Mouse (Mus musculus) thymus, adult 2 months (tissue): ENCODE results near the gene Mipol1. TPM values are rescaled to one million over a fixed set of nuclear protein-coding genes. Genes with fewer than 3 reads are reported as not detected.

Experiments
- DNase-seq: peaks from one replicate; pipeline ENCODE4 v3.0.0; 2021
- H3K27ac ChIP-seq: fragments of 200-500 bp; 2 replicates; pipeline ENCODE4 v1.5.1; 2012; ENCODE audit warnings: low read length, control low read depth; ENCODE audit not compliant: control insufficient read depth, insufficient read depth
- H3K27me3 ChIP-seq: fragments of 200-500 bp; 2 replicates; pipeline ENCODE4 v1.6.1; 2012; ENCODE audit warnings: mild to moderate bottlenecking, low read length, moderate library complexity, mixed read lengths; ENCODE audit not compliant: control insufficient read depth, insufficient read depth
- H3K36me3 ChIP-seq: fragments of 200-500 bp; 2 replicates; pipeline ENCODE4 v1.6.1; 2012; ENCODE audit warnings: mild to moderate bottlenecking, low read length, moderate library complexity; ENCODE audit not compliant: control insufficient read depth, insufficient read depth
- H3K4me1 ChIP-seq: fragments of 200-500 bp; replicated peaks from 2 replicates; pipeline ENCODE4 v1.6.1; 2012; ENCODE audit warnings: low read length; ENCODE audit not compliant: control insufficient read depth, insufficient read depth
- H3K4me3 ChIP-seq: fragments of 200-500 bp; 2 replicates; pipeline ENCODE4 v1.5.1; 2012; ENCODE audit warnings: mild to moderate bottlenecking, low read length, control low read depth, moderate library complexity; ENCODE audit not compliant: control insufficient read depth, insufficient read depth
- CTCF ChIP-seq: fragments of 200-500 bp; IDR thresholded peaks from 2 replicates; pipeline ENCODE4 v1.5.1; 2012; ENCODE audit warnings: mild to moderate bottlenecking, control low read depth, low read length, moderate library complexity, borderline replicate concordance; ENCODE audit not compliant: control insufficient read depth, poor library complexity, insufficient read depth; ENCODE audit errors: extremely low read depth
- POLR2A ChIP-seq: fragments of 200-500 bp; IDR thresholded peaks from 2 replicates; pipeline ENCODE4 v1.6.1; 2012; ENCODE audit warnings: mild to moderate bottlenecking, low read length, control low read depth, moderate library complexity; ENCODE audit not compliant: control insufficient read depth, poor library complexity, insufficient read depth; ENCODE audit errors: extremely low read depth
- WGBS: fragments of 180-500 bp; shearing (Covaris S2); methylation state at CpG from one replicate; pipeline ENCODE4 v1.1.7; 2018; 5-methylcytosine and 5-hydroxymethylcytosine counted together
- polyA plus RNA-seq: library from polyadenylated mRNA; depleted of rRNA; stranded (reverse); fragments of >200 nt; gene quantifications from 2 replicates; pipeline ENCODE4 v1.2.3, GENCODE M21; 2012

Mipol1 gene
- polyA plus RNA-seq, 1 experiment, result 1.5 TPM

DNA sequence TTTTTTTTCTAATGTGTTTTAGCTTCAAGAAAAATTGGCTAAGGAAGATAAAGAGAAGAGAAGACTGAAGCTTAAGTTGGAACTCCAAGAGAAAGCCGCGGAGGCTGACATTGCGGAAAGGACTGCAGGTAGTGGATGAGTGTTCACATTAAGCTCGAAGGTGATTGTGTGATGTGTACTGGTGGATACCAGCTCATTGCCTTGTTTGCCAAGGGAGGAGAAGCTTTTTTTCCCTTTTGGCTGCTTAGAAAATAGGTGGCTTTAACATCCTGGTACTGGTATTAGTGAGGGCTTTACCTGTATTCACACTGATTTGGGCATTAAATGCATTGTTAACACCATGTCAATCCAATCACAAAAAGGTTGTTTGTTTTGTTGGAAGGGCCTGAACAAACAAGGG is 77.1 kb downstream of the Mipol1 start:
- H3K4me3 ChIP-seq, result no peak overlapping the region
- WGBS, result 98% methylated on average over 4 of the region's 4 CpGs
- no peak for DNase-seq
- no peaks in the 10 kb centered on the region for H3K36me3 ChIP-seq
- no peak overlapping the region for H3K27ac ChIP-seq
- TF ChIP-seq CTCF, result no peak
- no peaks in the 10 kb centered on the region for H3K27me3 ChIP-seq
- H3K4me1 ChIP-seq, result no peaks in the 10 kb centered on the region

DNA sequence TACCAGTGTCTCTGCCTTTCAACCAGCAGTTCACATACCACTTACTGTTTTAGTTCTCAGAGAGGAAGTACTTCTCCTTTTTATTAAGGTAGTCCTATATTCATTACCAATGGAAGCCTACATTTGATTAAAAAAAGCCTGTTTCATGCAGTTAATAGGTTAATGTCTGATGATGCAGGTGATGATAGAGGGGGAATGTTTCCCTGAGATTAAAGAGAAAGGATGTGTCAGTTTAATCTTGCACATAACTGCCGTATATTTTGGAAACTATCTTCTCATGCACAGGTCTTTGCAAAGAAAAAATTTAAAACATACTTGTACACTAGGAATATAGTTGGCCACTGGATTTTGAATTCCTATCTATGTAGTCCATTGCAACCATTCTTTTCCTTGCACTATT is 77.5 kb downstream of the Mipol1 start:
- Histone ChIP-seq H3K27ac (no peak overlapping the region), H3K27me3 (no peaks in the 10 kb centered on the region), H3K4me3 (no peak overlapping the region), H3K4me1 (no peaks in the 10 kb centered on the region), H3K36me3 (no peaks in the 10 kb centered on the region)
- no peak for DNase-seq
- WGBS, result 96% methylated on average over 1 of the region's 1 CpGs
- TF ChIP-seq CTCF (no peak), POLR2A (no peak)

DNA sequence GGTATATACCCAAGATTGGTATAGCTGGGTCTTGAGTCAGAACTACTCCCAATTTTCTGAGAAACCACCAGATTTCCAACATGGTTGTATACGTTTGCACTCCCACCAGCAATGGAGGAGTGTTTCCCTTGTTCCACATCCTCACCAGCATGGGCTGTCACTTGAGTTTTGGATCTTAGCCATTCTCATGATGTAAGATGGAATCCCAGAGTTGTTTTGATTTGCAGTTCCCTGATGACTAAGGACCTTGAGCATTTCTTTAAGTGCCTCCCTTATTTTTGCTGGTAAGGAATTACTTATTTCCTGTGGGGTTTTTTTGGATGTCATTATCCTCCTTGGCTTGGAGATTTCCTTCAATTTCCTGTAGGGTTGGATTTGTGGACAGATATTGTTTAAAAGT is 108.8 kb downstream of the Mipol1 start:
- no peak for TF ChIP-seq CTCF
- no peak for TF ChIP-seq POLR2A
- no peaks in the 10 kb centered on the region for H3K27me3 ChIP-seq
- no peak overlapping the region for H3K27ac ChIP-seq
- H3K4me1 ChIP-seq, result no peaks in the 10 kb centered on the region
- H3K4me3 ChIP-seq, result no peak overlapping the region
- no peak for DNase-seq
- 90% methylated on average over 1 of the region's 1 CpGs for WGBS
- H3K36me3 ChIP-seq, result no peaks in the 10 kb centered on the region

DNA sequence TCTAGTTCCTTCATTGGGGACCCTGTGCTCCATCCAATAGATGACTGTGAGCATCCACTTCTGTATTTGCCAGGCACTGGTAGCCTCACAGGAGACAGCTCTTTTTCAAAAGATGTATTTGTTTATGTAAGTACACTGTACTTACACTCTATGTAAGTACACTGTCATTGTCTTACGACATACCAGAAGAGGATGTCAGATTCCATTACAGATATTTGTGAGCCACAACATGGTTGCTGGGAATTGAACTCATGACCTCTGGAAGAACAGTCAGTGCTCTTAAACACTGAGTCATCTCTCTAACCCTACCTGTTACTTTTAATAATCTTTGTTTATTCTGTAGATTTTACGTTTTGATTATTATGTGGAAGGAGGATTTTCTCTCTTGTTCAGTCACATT is 109.9 kb downstream of the Mipol1 start:
- H3K4me1 ChIP-seq, result no peaks in the 10 kb centered on the region
- TF ChIP-seq POLR2A (no peak), CTCF (no peak)
- DNase-seq, result no peak
- WGBS, result 95% methylated on average over 2 of the region's 2 CpGs
- no peaks in the 10 kb centered on the region for H3K36me3 ChIP-seq
- H3K27ac ChIP-seq, result no peak overlapping the region
- H3K27me3 ChIP-seq, result no peaks in the 10 kb centered on the region
- H3K4me3 ChIP-seq, result no peak overlapping the region

DNA sequence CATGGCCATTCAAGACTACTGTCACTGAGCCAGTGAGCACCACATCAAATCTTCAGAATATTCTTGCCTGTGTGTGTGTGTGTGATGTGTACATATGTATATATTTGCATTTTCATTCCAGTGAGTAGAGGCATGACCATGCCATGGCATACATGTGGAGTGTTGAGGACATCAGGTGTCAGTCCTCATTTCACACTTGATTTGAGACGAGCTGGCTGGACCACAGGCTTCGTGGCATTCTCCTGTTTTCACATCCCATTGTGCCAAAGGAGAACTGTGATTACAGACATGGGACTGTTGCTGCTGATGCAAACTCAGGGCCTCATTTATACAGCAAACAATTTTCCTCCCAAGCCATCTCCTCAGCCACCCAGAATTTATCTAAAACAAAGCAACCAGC is 132.5 kb downstream of the Mipol1 start:
- H3K27ac ChIP-seq, result no peak overlapping the region
- WGBS, result 83% methylated on average over 2 of the region's 2 CpGs
- no peak for DNase-seq

DNA sequence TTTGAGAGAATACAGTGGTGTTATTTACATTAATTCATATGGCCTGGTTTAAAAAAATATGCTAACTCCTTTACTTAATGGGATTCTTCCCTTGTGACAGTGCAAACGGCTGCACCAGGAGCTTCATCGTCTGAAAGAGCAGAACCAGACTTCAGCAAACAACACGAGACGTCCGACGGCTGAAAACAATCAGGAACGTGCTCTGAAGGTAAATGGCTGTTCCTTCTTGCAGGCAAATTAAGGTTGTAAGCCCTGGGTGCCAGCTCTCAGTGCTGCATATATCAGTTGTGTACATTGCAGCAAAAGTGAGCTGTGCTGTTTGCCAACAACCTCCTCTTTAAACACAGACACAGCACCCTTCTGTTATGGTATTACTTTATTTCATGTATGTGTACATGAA is 133.8 kb downstream of the Mipol1 start:
- H3K4me1 ChIP-seq, result no peaks in the 10 kb centered on the region
- H3K36me3 ChIP-seq, result no peaks in the 10 kb centered on the region
- no peak overlapping the region for H3K4me3 ChIP-seq
- TF ChIP-seq CTCF (no peak), POLR2A (no peak)
- no peak overlapping the region for H3K27ac ChIP-seq
- H3K27me3 ChIP-seq, result no peaks in the 10 kb centered on the region
- no peak for DNase-seq
- WGBS, result 99% methylated on average over 7 of the region's 7 CpGs

More for the DNA sequence above, 132.5 kb downstream of the Mipol1 start:
- Histone ChIP-seq H3K4me1 (no peaks in the 10 kb centered on the region), H3K36me3 (no peaks in the 10 kb centered on the region), H3K4me3 (no peak overlapping the region), H3K27me3 (no peaks in the 10 kb centered on the region)
- TF ChIP-seq POLR2A (no peak), CTCF (no peak)

DNA sequence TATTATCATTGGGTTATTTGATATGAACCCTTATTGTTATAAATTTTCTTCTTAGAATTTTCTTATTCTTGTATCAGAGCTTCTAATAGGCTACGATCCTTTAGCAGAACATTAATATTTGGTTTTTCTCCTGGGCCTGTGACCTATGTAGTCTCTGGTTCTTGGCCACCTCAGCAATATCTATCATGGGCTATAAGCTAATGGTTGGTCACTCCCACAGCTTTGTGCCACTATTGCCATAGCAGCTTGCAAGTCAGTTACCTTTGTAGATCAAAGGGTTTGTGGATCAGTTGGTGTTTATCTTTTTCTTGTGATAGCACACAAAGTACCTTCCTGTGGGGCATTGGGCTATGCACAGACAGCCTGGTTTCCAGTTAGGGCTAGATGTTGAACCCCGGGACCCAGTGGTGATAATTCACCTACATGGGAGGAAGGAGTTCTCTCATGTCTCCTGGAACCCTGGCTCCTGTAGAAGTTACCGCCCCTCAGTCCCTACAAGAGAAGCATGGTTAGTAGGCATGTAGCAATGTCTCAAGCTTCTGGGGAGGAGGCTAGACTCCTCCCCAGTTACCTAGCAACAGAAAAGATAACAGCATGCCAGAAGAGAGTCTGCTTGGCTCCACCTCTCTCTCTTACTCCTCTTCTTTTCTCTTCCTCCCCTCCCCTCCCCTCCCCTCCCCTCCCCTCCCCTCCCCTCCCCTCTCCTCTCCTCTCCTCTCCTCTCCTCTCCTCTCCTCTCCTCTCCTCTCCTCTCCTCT is 141.7 kb downstream of the Mipol1 start:
- 98% methylated on average over 3 of the region's 3 CpGs for WGBS
- Histone ChIP-seq H3K27ac (no peak overlapping the region), H3K27me3 (no peaks in the 10 kb centered on the region), H3K4me3 (no peak overlapping the region), H3K4me1 (no peaks in the 10 kb centered on the region), H3K36me3 (no peaks in the 10 kb centered on the region)
- TF ChIP-seq POLR2A (no peak), CTCF (no peak)
- no peak for DNase-seq
